Mouse (Mus musculus): ENCODE data around the gene Kif4. TPM values are rescaled to one million over a fixed set of nuclear protein-coding genes. Genes with fewer than 3 reads are reported as not detected.
A peak's percentile ranks its signal among the peaks of the same experiment; 100 is the strongest.

The Kif4 gene
- polyA plus RNA-seq, 1 experiment from 2014 or later = 33.5 TPM

DNA sequence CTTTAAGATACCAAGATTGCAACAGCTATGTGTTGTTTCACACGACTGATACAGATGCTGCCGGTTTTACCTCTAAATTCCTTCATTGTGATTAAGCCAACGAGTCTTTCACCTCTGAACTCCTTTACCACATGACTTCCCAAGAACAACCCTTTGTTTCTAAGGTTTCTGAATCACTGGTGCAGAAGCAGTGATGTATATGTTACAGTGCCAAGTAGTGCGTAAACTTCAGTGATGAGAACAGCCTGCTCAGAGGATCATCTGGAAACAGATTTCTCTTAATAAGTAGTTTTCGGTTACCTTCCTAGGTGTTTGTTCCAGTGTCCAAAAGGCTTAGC lies 62.5 kb downstream of the Kif4 start:
- 86% methylated on average over 5 of the region's 5 CpGs for WGBS
- Histone ChIP-seq H3K36me3 (ENCODE audit: control insufficient read depth, insufficient read depth, low read length) (no peaks in the 10 kb centered on the region; the same call in 1 of the 2 replicates), H3K9me3 (ENCODE audit: control insufficient read depth, low read length) (no peaks in the 10 kb centered on the region), H3K9ac (ENCODE audit: low read depth, low read length) (no peak overlapping the region), H3K27me3 (replicated peaks; ENCODE audit: control insufficient read depth, insufficient read depth, low read length) (peaks cover 8% of the 10 kb centered on the region), H3K4me1 (replicated peaks; ENCODE audit: control insufficient read depth, insufficient read depth, low read length) (no peaks in the 10 kb centered on the region), H3K4me3 (ENCODE audit: low read depth, low read length) (no peak overlapping the region), H3K4me2 (no peak overlapping the region), H3K27ac (ENCODE audit: low read depth, low read length) (no peak overlapping the region)
- ATAC-seq (replicated peaks; ENCODE audit: low FRiP score) (no peak), DNase-seq (ENCODE audit: low spot score) (no peak)

- WGBS = 99% methylated on average over 4 of the region's 4 CpGs
Observed at GRCm38 (mm10) chrX:100696776-100697175, 71.2 kb downstream of the Kif4 start.

GRCm38 (mm10) chrX:100708032-100708431 lies 82.5 kb downstream of the Kif4 start:
- H3K4me1 ChIP-seq (replicated peaks; ENCODE audit: control insufficient read depth, insufficient read depth, low read length) = no peaks in the 10 kb centered on the region
- H3K4me2 ChIP-seq = no peak overlapping the region
- no peaks in the 10 kb centered on the region for H3K9me3 ChIP-seq (ENCODE audit: control insufficient read depth, low read length)
- ATAC-seq (replicated peaks; ENCODE audit: low FRiP score) (no peak), DNase-seq (ENCODE audit: low spot score) (no peak)
- H3K27ac ChIP-seq (ENCODE audit: low read depth, low read length) = no peak overlapping the region
- no peak overlapping the region for H3K9ac ChIP-seq (ENCODE audit: low read depth, low read length)
- 85% methylated on average over 6 of the region's 6 CpGs for WGBS
- peaks cover 5% of the 10 kb centered on the region for H3K36me3 ChIP-seq (ENCODE audit: control insufficient read depth, insufficient read depth, low read length)
- no peaks in the 10 kb centered on the region for H3K27me3 ChIP-seq (replicated peaks; ENCODE audit: control insufficient read depth, insufficient read depth, low read length)
- no peak overlapping the region for H3K4me3 ChIP-seq (ENCODE audit: low read depth, low read length)

More at GRCm38 (mm10) chrX:100696776-100697175, 71.2 kb downstream of the Kif4 start:
- no peaks in the 10 kb centered on the region for H3K9me3 ChIP-seq (ENCODE audit: control insufficient read depth, low read length)
- no peak overlapping the region for H3K4me2 ChIP-seq
- no peaks in the 10 kb centered on the region for H3K27me3 ChIP-seq (replicated peaks; ENCODE audit: control insufficient read depth, insufficient read depth, low read length)
- no peak overlapping the region for H3K9ac ChIP-seq (ENCODE audit: low read depth, low read length)
- peaks cover 2% of the 10 kb centered on the region; the same call in 1 of the 2 replicates for H3K36me3 ChIP-seq (ENCODE audit: control insufficient read depth, insufficient read depth, low read length)
- H3K4me1 ChIP-seq (replicated peaks; ENCODE audit: control insufficient read depth, insufficient read depth, low read length) = no peaks in the 10 kb centered on the region
- no peak overlapping the region for H3K27ac ChIP-seq (ENCODE audit: low read depth, low read length)
- DNase-seq (ENCODE audit: low spot score) = no peak
- no peak overlapping the region for H3K4me3 ChIP-seq (ENCODE audit: low read depth, low read length)
- ATAC-seq (replicated peaks; ENCODE audit: low FRiP score) = no peak

- no peak for ATAC-seq (replicated peaks; ENCODE audit: low FRiP score)
- H3K9me3 ChIP-seq (ENCODE audit: control insufficient read depth, low read length) = no peaks in the 10 kb centered on the region
- peaks cover 9% of the 10 kb centered on the region for H3K36me3 ChIP-seq (ENCODE audit: control insufficient read depth, insufficient read depth, low read length)
Observed at GRCm38 (mm10) chrX:100716173-100716572, 90.6 kb downstream of the Kif4 start.

DNA sequence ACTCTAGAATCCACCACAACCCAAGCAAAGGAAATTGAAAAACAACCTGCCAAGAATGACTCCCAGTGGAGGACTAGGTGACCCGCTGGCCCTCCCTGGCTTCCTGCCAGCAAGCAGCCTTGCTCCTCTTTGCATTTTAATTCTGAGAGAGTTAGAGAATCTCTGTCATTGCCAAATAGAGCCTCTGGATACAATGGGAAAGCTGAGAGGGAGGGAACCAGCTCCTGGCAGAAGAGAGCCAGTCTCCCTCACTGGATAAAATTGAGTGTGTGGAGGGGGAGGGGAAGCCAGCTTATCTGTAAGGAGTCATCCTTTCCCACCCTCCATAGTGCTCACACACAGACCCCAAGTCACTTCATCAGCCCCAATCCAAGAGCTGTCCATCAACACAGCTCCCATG lies 103.4 kb downstream of the Kif4 start:
- WGBS = 43% methylated on average over 1 of the region's 1 CpGs
- no peaks in the 10 kb centered on the region for H3K9me3 ChIP-seq (ENCODE audit: control insufficient read depth, low read length)
- H3K9ac ChIP-seq (ENCODE audit: low read depth, low read length) = no peak overlapping the region
- no peak overlapping the region for H3K27ac ChIP-seq (ENCODE audit: low read depth, low read length)
- no peaks in the 10 kb centered on the region for H3K4me1 ChIP-seq (replicated peaks; ENCODE audit: control insufficient read depth, insufficient read depth, low read length)
- no peak for DNase-seq (ENCODE audit: low spot score)
- no peak overlapping the region for H3K4me3 ChIP-seq (ENCODE audit: low read depth, low read length)
- peaks cover 16% of the 10 kb centered on the region for H3K27me3 ChIP-seq (replicated peaks; ENCODE audit: control insufficient read depth, insufficient read depth, low read length)
- H3K4me2 ChIP-seq = no peak overlapping the region
- no peak for ATAC-seq (replicated peaks; ENCODE audit: low FRiP score)
- no peaks in the 10 kb centered on the region; the same call in 1 of the 2 replicates for H3K36me3 ChIP-seq (ENCODE audit: control insufficient read depth, insufficient read depth, low read length)

More at GRCm38 (mm10) chrX:100716173-100716572, 90.6 kb downstream of the Kif4 start:
- no peak overlapping the region for H3K4me2 ChIP-seq
- 0 out of 2 replicates have a peak, but pooled peaks cover 6% of the 10 kb centered on the region for H3K27me3 ChIP-seq (replicated peaks; ENCODE audit: control insufficient read depth, insufficient read depth, low read length)
- no peak overlapping the region for H3K9ac ChIP-seq (ENCODE audit: low read depth, low read length)
- H3K27ac ChIP-seq (ENCODE audit: low read depth, low read length) = no peak overlapping the region
- H3K4me3 ChIP-seq (ENCODE audit: low read depth, low read length) = no peak overlapping the region
- H3K4me1 ChIP-seq (replicated peaks; ENCODE audit: control insufficient read depth, insufficient read depth, low read length) = no peaks in the 10 kb centered on the region
- WGBS = 95% methylated on average over 6 of the region's 6 CpGs
- no peak for DNase-seq (ENCODE audit: low spot score)

DNA sequence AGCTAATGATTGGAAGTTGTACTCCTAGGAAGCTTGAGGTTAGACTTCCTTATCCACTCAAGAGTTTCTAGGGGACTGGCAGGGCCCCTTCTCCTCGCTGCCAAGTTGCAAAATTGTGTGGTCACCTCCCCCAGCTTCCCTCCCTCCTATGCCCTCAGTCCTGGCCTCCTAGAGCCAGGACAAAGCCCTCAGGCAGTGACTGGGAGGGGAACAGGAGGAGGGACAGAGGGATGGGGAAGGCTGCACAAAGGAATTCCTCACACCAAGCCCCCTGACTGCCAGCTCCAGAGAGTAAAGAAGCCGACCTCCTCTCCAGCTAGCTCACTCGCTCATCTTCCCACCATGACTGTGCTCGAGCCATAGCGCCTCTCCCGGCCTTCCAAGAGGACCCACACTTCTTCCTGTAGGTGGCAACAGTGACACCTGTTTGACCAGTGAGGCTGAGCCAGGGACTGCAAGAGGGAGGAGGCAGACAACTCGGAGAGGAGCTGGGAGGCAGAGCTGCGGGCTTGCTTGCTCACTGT lies 104.2 kb downstream of the Kif4 start, which contains the start of gene Gdpd2:
Gdpd2 (plus strand) TSS at position 209 of the 524 bp plus-strand sequence.
- 17% methylated on average over 8 of the region's 8 CpGs for WGBS
- no peaks in the 10 kb centered on the region for H3K9me3 ChIP-seq (ENCODE audit: control insufficient read depth, low read length)
- no peak for ATAC-seq (replicated peaks; ENCODE audit: low FRiP score)
- H3K4me1 ChIP-seq (replicated peaks; ENCODE audit: control insufficient read depth, insufficient read depth, low read length) = no peaks in the 10 kb centered on the region
- H3K36me3 ChIP-seq (ENCODE audit: control insufficient read depth, insufficient read depth, low read length) = no peaks in the 10 kb centered on the region; the same call in 1 of the 2 replicates
- H3K9ac ChIP-seq (ENCODE audit: low read depth, low read length) = no peak within 1 kb of the TSS
- no peak for DNase-seq (ENCODE audit: low spot score)
- H3K4me2 ChIP-seq = peak within 1 kb of the TSS; percentile 20
- H3K27ac ChIP-seq (ENCODE audit: low read depth, low read length) = no peak within 1 kb of the TSS
- no peak within 1 kb of the TSS for H3K4me3 ChIP-seq (ENCODE audit: low read depth, low read length)
- peaks cover 22% of the 10 kb centered on the region for H3K27me3 ChIP-seq (replicated peaks; ENCODE audit: control insufficient read depth, insufficient read depth, low read length)

DNA sequence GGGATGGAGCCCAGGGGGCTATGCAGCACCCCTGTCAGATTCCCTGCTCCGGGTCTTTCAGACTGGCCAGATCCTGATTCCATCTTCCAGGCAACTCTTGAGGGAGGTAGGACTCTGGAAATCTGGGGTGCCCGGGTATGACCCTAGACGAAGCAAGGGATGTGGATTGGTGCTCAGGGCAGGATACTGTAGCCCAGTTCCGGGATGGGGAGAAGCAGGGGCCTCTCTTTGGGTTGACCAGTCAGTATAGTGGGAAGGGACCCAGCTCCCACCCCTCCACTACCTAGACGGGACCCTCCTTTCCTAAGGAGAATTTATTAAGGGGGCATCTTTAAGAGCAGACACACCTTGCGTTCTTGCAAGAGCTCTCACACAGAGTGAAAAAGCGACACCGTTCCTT lies 104.7 kb downstream of the Kif4 start:
- no peak overlapping the region for H3K27ac ChIP-seq (ENCODE audit: low read depth, low read length)
- DNase-seq (ENCODE audit: low spot score) (no peak), ATAC-seq (replicated peaks; ENCODE audit: low FRiP score) (no peak)
- peaks cover 22% of the 10 kb centered on the region for H3K27me3 ChIP-seq (replicated peaks; ENCODE audit: control insufficient read depth, insufficient read depth, low read length)
- H3K9me3 ChIP-seq (ENCODE audit: control insufficient read depth, low read length) = no peaks in the 10 kb centered on the region
- H3K4me2 ChIP-seq = peak overlapping the region; percentile 20
- H3K36me3 ChIP-seq (ENCODE audit: control insufficient read depth, insufficient read depth, low read length) = no peaks in the 10 kb centered on the region; the same call in 1 of the 2 replicates
- H3K4me1 ChIP-seq (replicated peaks; ENCODE audit: control insufficient read depth, insufficient read depth, low read length) = no peaks in the 10 kb centered on the region
- H3K4me3 ChIP-seq (ENCODE audit: low read depth, low read length) = no peak overlapping the region
- 39% methylated on average over 8 of the region's 8 CpGs for WGBS
- H3K9ac ChIP-seq (ENCODE audit: low read depth, low read length) = no peak overlapping the region

DNA sequence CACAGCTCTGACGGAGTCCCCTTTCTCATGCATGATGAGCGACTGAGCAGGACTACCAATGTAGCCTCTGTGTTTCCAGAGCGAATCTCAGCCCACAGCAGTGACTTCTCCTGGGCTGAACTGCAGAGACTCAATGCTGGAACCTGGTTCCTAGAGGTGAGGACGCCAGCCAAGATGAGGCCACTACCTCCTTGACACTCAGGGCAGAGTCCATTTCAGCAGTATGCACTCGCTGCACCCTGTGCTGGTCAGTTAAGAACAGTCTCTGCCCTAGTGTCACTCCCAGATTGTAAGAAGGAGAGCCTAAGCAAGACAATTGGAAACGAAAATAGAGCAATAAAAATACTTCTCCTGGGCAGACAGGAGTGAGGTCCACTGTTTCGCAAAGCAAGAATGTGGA lies 108.8 kb downstream of the Kif4 start:
- ATAC-seq (replicated peaks; ENCODE audit: low FRiP score) (no peak), DNase-seq (ENCODE audit: low spot score) (no peak)
- no peaks in the 10 kb centered on the region for H3K36me3 ChIP-seq (ENCODE audit: control insufficient read depth, insufficient read depth, low read length)
- no peak overlapping the region for H3K4me2 ChIP-seq
- whole genome bisulfite sequencing = 69% methylated on average over 7 of the region's 7 CpGs
- no peak overlapping the region for H3K27ac ChIP-seq (ENCODE audit: low read depth, low read length)
- no peak overlapping the region for H3K4me3 ChIP-seq (ENCODE audit: low read depth, low read length)
- peaks cover 32% of the 10 kb centered on the region for H3K27me3 ChIP-seq (replicated peaks; ENCODE audit: control insufficient read depth, insufficient read depth, low read length)
- H3K9me3 ChIP-seq (ENCODE audit: control insufficient read depth, low read length) = no peaks in the 10 kb centered on the region
- no peak overlapping the region for H3K9ac ChIP-seq (ENCODE audit: low read depth, low read length)
- no peaks in the 10 kb centered on the region for H3K4me1 ChIP-seq (replicated peaks; ENCODE audit: control insufficient read depth, insufficient read depth, low read length)

GRCm38 (mm10) chrX:100738918-100739317 lies 113.4 kb downstream of the Kif4 start:
- ATAC-seq (replicated peaks; ENCODE audit: low FRiP score) = no peak; the same call in 1 of the 2 replicates
- Histone ChIP-seq H3K9me3 (ENCODE audit: control insufficient read depth, low read length) (no peaks in the 10 kb centered on the region), H3K4me1 (replicated peaks; ENCODE audit: control insufficient read depth, insufficient read depth, low read length) (no peaks in the 10 kb centered on the region), H3K27me3 (replicated peaks; ENCODE audit: control insufficient read depth, insufficient read depth, low read length) (peaks cover 20% of the 10 kb centered on the region), H3K27ac (ENCODE audit: low read depth, low read length) (no peak overlapping the region), H3K9ac (ENCODE audit: low read depth, low read length) (no peak overlapping the region), H3K36me3 (ENCODE audit: control insufficient read depth, insufficient read depth, low read length) (no peaks in the 10 kb centered on the region), H3K4me2 (peak overlapping the region; percentile 48), H3K4me3 (ENCODE audit: low read depth, low read length) (no peak overlapping the region)
- WGBS = 24% methylated on average over 14 of the region's 14 CpGs
- DNase-seq (ENCODE audit: low spot score) = peak; percentile 33

Measured in liver, embryonic 11.5 days (tissue).